Mouse (Mus musculus): Measurements from ENCODE around the gene Pkp2.

DNA sequence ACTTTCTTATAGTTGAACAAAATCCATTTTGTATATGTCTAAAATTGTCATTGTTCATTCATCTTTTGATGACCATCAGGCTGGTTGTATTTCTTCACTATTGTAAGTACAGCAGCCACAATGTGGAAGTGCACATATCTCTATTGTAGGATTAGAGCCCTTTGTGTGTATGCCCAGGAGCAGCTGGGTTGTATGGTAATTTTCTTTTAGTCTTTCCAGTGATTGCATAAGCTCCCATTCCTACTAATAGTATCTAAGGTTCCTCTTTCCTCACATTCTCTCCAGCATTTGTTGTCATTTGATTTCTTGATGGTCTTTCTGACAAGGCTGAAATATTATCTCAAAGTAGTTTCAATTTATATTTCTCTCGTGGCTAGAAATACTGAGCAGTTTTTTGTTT is 42.1 kb downstream of the Pkp2 start:
- no peak for TF ChIP-seq CTCF (IDR thresholded peaks at IDR 0.05; ENCODE audit: low read depth, low read length)
- TF ChIP-seq POLR2A (IDR thresholded peaks at IDR 0.05; ENCODE audit: borderline replicate concordance, low read depth, low read length): no peak

Measured in bone marrow macrophage, adult 2 months (primary cell).